Mouse (Mus musculus) megakaryocyte, embryonic 14.5 days (primary cell): ENCODE measurements around the gene Slc5a1.

ENCODE experiments used
- FLI1 ChIP-seq: IDR thresholded peaks from 2 replicates; pipeline ENCODE4 v1.6.1; 2012; ENCODE audit warnings: low read length, inconsistent platforms, mixed read lengths
- GATA1 ChIP-seq: IDR thresholded peaks from 3 replicates; pipeline ENCODE4 v1.6.1; 2012; ENCODE audit warnings: mixed read lengths, low read length, inconsistent platforms, borderline replicate concordance

DNA sequence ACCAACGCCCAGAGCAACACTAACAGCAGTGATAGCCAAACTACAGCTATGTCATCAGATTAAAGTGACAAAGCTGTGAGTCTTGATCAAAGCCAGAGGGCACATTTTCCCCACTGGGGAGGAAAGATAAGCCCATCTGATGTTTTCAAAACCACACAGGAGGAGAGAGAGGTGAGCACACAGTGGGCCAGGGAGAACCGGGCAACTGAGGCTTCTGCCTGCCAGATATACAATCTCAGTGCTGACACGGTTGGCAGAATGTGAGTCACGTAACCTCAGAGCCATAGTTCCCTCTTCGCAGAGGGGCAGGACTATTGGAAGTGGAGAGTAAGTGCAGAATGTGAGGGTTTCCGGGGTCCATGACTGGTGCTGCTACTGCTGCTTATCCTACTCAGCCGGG is 89.5 kb downstream of the Slc5a1 start:
- TF ChIP-seq GATA1 = no peak
- TF ChIP-seq FLI1 = no peak
